Mouse (Mus musculus): ENCODE measurements around the gene Elmod3. TPM values are rescaled to one million over a fixed set of nuclear protein-coding genes. Genes with fewer than 3 reads are reported as not detected.

Gene Elmod3
- total and polyA plus RNA-seq, 2 experiments from 2014 or later: 17.6 to 21.9 TPM

DNA sequence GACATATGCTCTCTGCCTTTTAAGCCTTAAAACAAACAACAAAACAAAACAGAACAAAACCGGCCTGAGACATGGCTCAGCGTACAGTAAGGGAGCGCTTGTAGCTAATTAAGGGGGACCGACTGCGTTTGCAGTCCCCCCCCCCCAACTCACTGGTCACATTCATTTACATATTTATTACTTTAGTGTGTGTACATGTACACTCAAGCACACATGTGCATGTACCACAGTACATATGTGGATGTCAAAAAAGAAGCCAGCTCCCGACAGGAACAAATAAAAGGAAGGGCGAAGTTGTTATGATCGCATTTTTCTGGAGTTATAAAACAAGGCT lies 45.2 kb downstream of the Elmod3 start:
- WGBS: 13% methylated on average over 8 of the region's 8 CpGs
- no peaks in the 10 kb centered on the region for H3K4me1 ChIP-seq (ENCODE audit: control insufficient read depth, insufficient read depth)
- H3K27me3 ChIP-seq (ENCODE audit: control insufficient read depth, insufficient read depth, low read length): no peaks in the 10 kb centered on the region
- H3K27ac ChIP-seq (ENCODE audit: low read depth): peak overlapping the region; percentile 82
- H3K4me3 ChIP-seq (ENCODE audit: low read depth, low read length): peak overlapping the region; percentile 42
- no peaks in the 10 kb centered on the region for H3K9me3 ChIP-seq (replicated peaks; ENCODE audit: control insufficient read depth, low read length)
- DNase-seq (ENCODE audit: low spot score) (no peak), ATAC-seq (ENCODE audit: insufficient read depth, low read depth) (no peak)
- H3K36me3 ChIP-seq (replicated peaks; ENCODE audit: control insufficient read depth, insufficient read depth, low read length): no peaks in the 10 kb centered on the region
- H3K4me2 ChIP-seq (ENCODE audit: low read depth, low read length): peak overlapping the region; percentile 63
- peak overlapping the region; percentile 56 for H3K9ac ChIP-seq (replicated peaks; ENCODE audit: low read depth, low read length)
- no peak for TF ChIP-seq CTCF (IDR thresholded peaks at IDR 0.05; ENCODE audit: low read depth)
- TF ChIP-seq EP300 (IDR thresholded peaks at IDR 0.05; ENCODE audit: low read depth): no peak

DNA sequence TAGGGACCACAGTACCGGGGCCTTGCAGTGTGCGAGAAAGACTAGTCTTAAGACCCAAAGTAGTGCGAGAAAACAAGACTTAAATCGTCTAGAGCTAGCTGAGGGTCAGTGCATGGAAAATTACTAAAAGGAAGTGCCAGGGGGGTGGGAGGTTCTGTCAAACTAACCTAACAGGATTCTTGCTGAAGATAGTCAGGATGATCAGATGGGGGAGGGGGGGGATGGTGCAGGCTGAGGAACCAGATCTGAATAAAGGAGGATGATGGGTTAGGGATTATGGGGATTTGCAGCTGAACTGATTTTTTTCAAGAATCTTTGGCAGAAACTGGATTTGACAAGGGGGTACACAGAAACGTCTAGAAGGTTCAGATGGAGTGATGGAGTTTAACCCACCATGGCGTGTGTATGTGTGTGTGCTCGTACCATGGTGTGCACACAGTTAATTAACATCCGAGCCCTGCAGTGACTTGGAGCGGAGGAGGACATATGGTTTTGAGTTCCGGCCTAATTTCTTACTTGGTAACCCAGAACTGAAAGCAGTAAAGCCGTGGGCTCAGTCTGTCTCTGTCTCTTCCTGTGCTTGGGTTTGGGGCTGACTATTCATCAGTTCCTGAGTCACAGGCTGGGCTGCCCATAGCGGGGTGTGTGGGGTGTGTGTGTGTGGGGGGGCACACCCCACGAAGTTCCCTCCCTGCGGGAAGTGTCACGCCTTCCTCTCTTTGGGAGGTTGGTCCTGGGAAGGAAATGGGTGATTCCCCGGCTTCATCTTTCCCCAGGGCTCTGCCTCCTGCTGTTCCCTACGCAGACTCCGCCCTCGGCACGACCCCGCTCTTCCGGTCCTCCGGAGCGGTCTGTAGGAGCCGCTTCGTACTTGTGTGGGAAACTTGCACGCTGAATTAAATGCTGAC lies 45.8 kb downstream of the Elmod3 start:
- H3K9ac ChIP-seq (replicated peaks; ENCODE audit: low read depth, low read length): peak overlapping the region; percentile 56
- H3K27me3 ChIP-seq (ENCODE audit: control insufficient read depth, insufficient read depth, low read length): no peaks in the 10 kb centered on the region
- peak overlapping the region; percentile 63 for H3K4me2 ChIP-seq (ENCODE audit: low read depth, low read length)
- H3K9me3 ChIP-seq (replicated peaks; ENCODE audit: control insufficient read depth, low read length): no peaks in the 10 kb centered on the region
- 17% methylated on average over 27 of the region's 27 CpGs for WGBS
- ATAC-seq (ENCODE audit: insufficient read depth, low read depth) (peak; percentile 91), DNase-seq (ENCODE audit: low spot score) (peak; percentile 88)
- H3K27ac ChIP-seq (ENCODE audit: low read depth): peak overlapping the region; percentile 82
- TF ChIP-seq EP300 (IDR thresholded peaks at IDR 0.05; ENCODE audit: low read depth): 0 out of 2 replicates have a peak, but pooled peaks have one; percentile 40
- TF ChIP-seq CTCF (IDR thresholded peaks at IDR 0.05; ENCODE audit: low read depth): no peak; the same call in 1 of the 2 replicates
- no peaks in the 10 kb centered on the region for H3K36me3 ChIP-seq (replicated peaks; ENCODE audit: control insufficient read depth, insufficient read depth, low read length)
- H3K4me3 ChIP-seq (ENCODE audit: low read depth, low read length): peak overlapping the region; percentile 42
- H3K4me1 ChIP-seq (ENCODE audit: control insufficient read depth, insufficient read depth): no peaks in the 10 kb centered on the region

DNA sequence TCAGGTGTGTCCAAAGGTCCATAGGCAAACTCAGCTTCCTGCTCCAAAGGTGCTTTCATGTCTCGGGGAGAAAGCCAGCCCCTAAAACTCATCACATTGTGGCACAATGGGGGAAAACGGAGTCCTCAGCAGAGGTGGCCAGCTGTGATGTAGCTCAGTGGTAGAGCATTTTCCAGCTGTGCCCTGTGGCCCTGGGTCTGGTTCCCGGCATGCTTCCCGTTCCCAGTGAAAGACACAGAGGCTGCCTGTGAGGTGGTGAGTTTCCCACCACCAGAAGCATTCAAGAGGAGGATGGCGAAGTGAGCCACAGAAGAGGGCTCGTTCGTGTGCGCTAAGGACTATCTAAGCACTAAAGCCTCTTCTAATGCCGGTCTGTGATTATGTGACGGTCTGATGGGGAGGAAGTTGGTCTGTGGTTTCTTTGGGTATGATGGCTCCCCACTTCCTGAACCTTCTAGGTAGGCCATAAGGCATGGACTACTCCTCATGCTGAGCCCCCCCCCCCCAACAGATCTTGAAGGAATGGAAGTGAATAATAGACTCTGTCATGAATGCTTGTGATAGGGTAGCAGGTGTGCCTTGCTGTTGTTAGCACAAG lies 47.6 kb downstream of the Elmod3 start:
- DNase-seq (ENCODE audit: low spot score): no peak
- no peaks in the 10 kb centered on the region for H3K9me3 ChIP-seq (replicated peaks; ENCODE audit: control insufficient read depth, low read length)
- no peak for TF ChIP-seq EP300 (IDR thresholded peaks at IDR 0.05; ENCODE audit: low read depth)
- no peak for TF ChIP-seq CTCF (IDR thresholded peaks at IDR 0.05; ENCODE audit: low read depth)
- no peaks in the 10 kb centered on the region for H3K36me3 ChIP-seq (replicated peaks; ENCODE audit: control insufficient read depth, insufficient read depth, low read length)
- no peaks in the 10 kb centered on the region for H3K27me3 ChIP-seq (ENCODE audit: control insufficient read depth, insufficient read depth, low read length)
- WGBS: 76% methylated on average over 10 of the region's 10 CpGs
- no peak overlapping the region for H3K27ac ChIP-seq (ENCODE audit: low read depth)
- no peak overlapping the region for H3K4me3 ChIP-seq (ENCODE audit: low read depth, low read length)
- H3K4me2 ChIP-seq (ENCODE audit: low read depth, low read length): no peak overlapping the region
- ATAC-seq (ENCODE audit: insufficient read depth, low read depth): no peak
- H3K9ac ChIP-seq (replicated peaks; ENCODE audit: low read depth, low read length): no peak overlapping the region
- H3K4me1 ChIP-seq (ENCODE audit: control insufficient read depth, insufficient read depth): no peaks in the 10 kb centered on the region

DNA sequence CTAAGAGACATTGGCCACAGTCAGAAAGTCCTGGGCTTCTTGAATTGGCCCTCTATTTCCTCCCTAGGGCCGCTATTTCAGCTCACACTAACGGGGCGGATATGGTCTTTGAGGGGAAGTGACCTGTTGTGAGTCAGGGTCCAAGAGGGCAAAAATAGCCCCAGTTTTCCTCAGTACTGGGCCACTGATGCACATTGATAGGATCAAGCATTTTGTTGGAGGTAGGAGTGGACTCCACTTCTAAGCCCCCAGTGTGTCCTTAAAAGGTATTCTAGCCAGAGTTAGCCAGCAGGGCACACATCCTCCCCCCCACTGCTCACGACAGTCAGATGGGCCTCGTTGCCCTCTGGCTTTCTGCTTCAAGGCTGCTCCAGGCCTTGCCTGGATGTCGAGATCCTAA lies 48.2 kb downstream of the Elmod3 start:
- H3K36me3 ChIP-seq (replicated peaks; ENCODE audit: control insufficient read depth, insufficient read depth, low read length): no peaks in the 10 kb centered on the region
- ATAC-seq (ENCODE audit: insufficient read depth, low read depth): no peak

DNA sequence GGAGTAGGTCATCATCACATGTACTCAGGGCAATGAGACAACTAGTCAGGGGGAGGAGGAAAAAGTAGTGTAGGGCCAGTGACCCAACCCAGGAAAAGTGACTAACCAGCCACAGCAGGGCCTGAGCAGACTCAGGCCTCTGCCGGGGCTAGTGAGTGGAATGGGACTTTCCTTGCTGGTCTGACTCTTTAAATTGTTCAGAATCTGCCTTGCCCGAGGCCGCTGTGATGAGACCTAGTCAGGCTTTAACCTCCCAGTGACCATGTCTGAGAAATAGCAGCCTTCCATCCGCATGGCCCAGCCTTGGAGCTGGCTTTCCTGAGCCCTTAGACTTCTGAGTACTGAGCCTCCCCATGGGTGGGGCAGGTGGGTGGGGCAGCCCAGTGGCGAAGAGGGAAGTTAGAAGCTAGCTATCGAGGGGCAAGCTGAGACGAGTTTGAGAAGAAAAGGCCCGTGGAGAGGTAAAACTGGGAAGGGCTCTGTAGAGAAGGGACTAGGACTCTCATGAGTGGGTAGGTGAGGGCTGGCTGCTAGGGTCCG lies 49.1 kb downstream of the Elmod3 start:
- H3K9me3 ChIP-seq (replicated peaks; ENCODE audit: control insufficient read depth, low read length): no peaks in the 10 kb centered on the region
- peaks cover 6% of the 10 kb centered on the region; the same call in 1 of the 2 replicates for H3K4me1 ChIP-seq (ENCODE audit: control insufficient read depth, insufficient read depth)
- DNase-seq (ENCODE audit: low spot score): no peak
- no peak overlapping the region for H3K9ac ChIP-seq (replicated peaks; ENCODE audit: low read depth, low read length)
- 50% methylated on average over 9 of the region's 9 CpGs for WGBS
- TF ChIP-seq CTCF (IDR thresholded peaks at IDR 0.05; ENCODE audit: low read depth) (no peak), EP300 (IDR thresholded peaks at IDR 0.05; ENCODE audit: low read depth) (no peak)
- H3K27ac ChIP-seq (ENCODE audit: low read depth): peak overlapping the region; percentile 18
- no peak overlapping the region for H3K4me3 ChIP-seq (ENCODE audit: low read depth, low read length)
- no peaks in the 10 kb centered on the region for H3K27me3 ChIP-seq (ENCODE audit: control insufficient read depth, insufficient read depth, low read length)
- no peaks in the 10 kb centered on the region for H3K36me3 ChIP-seq (replicated peaks; ENCODE audit: control insufficient read depth, insufficient read depth, low read length)
- no peak overlapping the region for H3K4me2 ChIP-seq (ENCODE audit: low read depth, low read length)
- no peak for ATAC-seq (ENCODE audit: insufficient read depth, low read depth)

More for the DNA sequence above, 48.2 kb downstream of the Elmod3 start:
- H3K9ac ChIP-seq (replicated peaks; ENCODE audit: low read depth, low read length): no peak overlapping the region
- no peak overlapping the region for H3K4me3 ChIP-seq (ENCODE audit: low read depth, low read length)
- H3K4me2 ChIP-seq (ENCODE audit: low read depth, low read length): no peak overlapping the region
- no peaks in the 10 kb centered on the region for H3K4me1 ChIP-seq (ENCODE audit: control insufficient read depth, insufficient read depth)
- H3K9me3 ChIP-seq (replicated peaks; ENCODE audit: control insufficient read depth, low read length): no peaks in the 10 kb centered on the region
- no peak for DNase-seq (ENCODE audit: low spot score)
- H3K27ac ChIP-seq (ENCODE audit: low read depth): peak overlapping the region; percentile 18
- no peaks in the 10 kb centered on the region for H3K27me3 ChIP-seq (ENCODE audit: control insufficient read depth, insufficient read depth, low read length)
- WGBS: 54% methylated on average over 6 of the region's 6 CpGs
- TF ChIP-seq CTCF (IDR thresholded peaks at IDR 0.05; ENCODE audit: low read depth): no peak
- no peak for TF ChIP-seq EP300 (IDR thresholded peaks at IDR 0.05; ENCODE audit: low read depth)

Data from heart, postnatal 0 days (tissue).